Mouse (Mus musculus) heart, embryonic 14.5 days (tissue): Measurements from ENCODE around the gene Smox. TPM values are rescaled to one million over a fixed set of nuclear protein-coding genes. Genes with fewer than 3 reads are reported as not detected.

ENCODE experiments used
- ATAC-seq: fragments of 200-750 bp; cut with Nextera tagmentation; 2 replicates; pipeline ENCODE4 v1.8.0; 2017; ENCODE audit warnings: low read depth, moderate TSS enrichment; ENCODE audit not compliant: insufficient number of reproducible peaks, insufficient read depth, low FRiP score
- H3K27ac ChIP-seq, 2 experiments: fragments of 200-500 bp in 1 of 2; fragments of 300-500 bp in 1 of 2; sonication (generic) in 1 of 2; replicated peaks in 1 of 2; 2 replicates each; pipeline ENCODE4 v1.5.1; 2012 to 2014; ENCODE audit warnings: low read depth in 2 of 2, low read length in 2 of 2, control low read depth in 1 of 2, mild to moderate bottlenecking in 1 of 2, mixed read lengths in 1 of 2; ENCODE audit not compliant: control insufficient read depth in 1 of 2, insufficient read depth in 1 of 2
- H3K27me3 ChIP-seq: fragments of 300-500 bp; sonication (generic); 2 replicates; pipeline ENCODE4 v1.6.1; 2014; ENCODE audit warnings: mild to moderate bottlenecking, low read length, control low read depth; ENCODE audit not compliant: control insufficient read depth, insufficient read depth
- H3K36me3 ChIP-seq: fragments of 300-500 bp; sonication (generic); 2 replicates; pipeline ENCODE4 v1.6.1; 2014; ENCODE audit warnings: mild to moderate bottlenecking, control low read depth, low read length, mixed read lengths; ENCODE audit not compliant: control insufficient read depth, insufficient read depth
- H3K4me1 ChIP-seq, 2 experiments: fragments of 200-500 bp in 1 of 2; fragments of 300-500 bp in 1 of 2; sonication (generic) in 1 of 2; 2 replicates each; pipeline ENCODE4 v1.6.1; 2012 to 2014; ENCODE audit warnings: low read length in 2 of 2, control low read depth in 1 of 2, mixed read lengths in 1 of 2; ENCODE audit not compliant: control insufficient read depth in 2 of 2, insufficient read depth in 2 of 2
- H3K4me2 ChIP-seq: fragments of 300-500 bp; sonication (generic); 2 replicates; pipeline ENCODE4 v1.6.1; 2014; ENCODE audit warnings: mild to moderate bottlenecking, low read length
- H3K4me3 ChIP-seq, 2 experiments: fragments of 200-500 bp in 1 of 2; fragments of 300-500 bp in 1 of 2; sonication (generic) in 1 of 2; 2 replicates each; pipeline ENCODE4 v1.5.1; 2012 to 2014; ENCODE audit warnings: low read length in 2 of 2, mild to moderate bottlenecking in 2 of 2, control low read depth in 1 of 2, low read depth in 1 of 2, moderate library complexity in 1 of 2; ENCODE audit not compliant: control insufficient read depth in 1 of 2, insufficient read depth in 1 of 2
- H3K9ac ChIP-seq: fragments of 300-500 bp; sonication (generic); 2 replicates; pipeline ENCODE4 v1.6.1; 2014; ENCODE audit warnings: mild to moderate bottlenecking, low read length
- H3K9me3 ChIP-seq: fragments of 300-500 bp; sonication (generic); 2 replicates; pipeline ENCODE4 v1.6.1; 2016; ENCODE audit warnings: low read length, control low read depth; ENCODE audit not compliant: control insufficient read depth
- WGBS: fragments of 180-500 bp; shearing (Covaris S2); extraction: QIAGEN DNeasy Blood & Tissue Kit; methylation state at CpG from one replicate; pipeline ENCODE4 v1.1.7; 2014; 5-methylcytosine and 5-hydroxymethylcytosine counted together
- polyA plus RNA-seq: library from polyadenylated mRNA; unstranded; fragments of >200 nt; fragmentation: Nextera tagmentation; extraction: Ambion mirVana; gene quantifications from 2 replicates; pipeline ENCODE4 v1.2.1, GENCODE M21; 2014

Gene Smox
- polyA plus RNA-seq, 1 experiment from 2014 or later = 17.7 TPM

GRCm38 (mm10) chr2:131450491-131450890 lies 40.8 kb upstream of the Smox start:
- Histone ChIP-seq H3K4me2 (no peak overlapping the region), H3K9me3 (no peaks in the 10 kb centered on the region), H3K4me1 (peaks cover 4 to 9% of the 10 kb centered on the region in 2 experiments; a peak in 3 of 4 replicates), H3K27me3 (no peaks in the 10 kb centered on the region), H3K27ac (no peak overlapping the region), H3K9ac (no peak overlapping the region), H3K36me3 (no peaks in the 10 kb centered on the region), H3K4me3 (no peak overlapping the region)
- ATAC-seq = no peak
- 69% methylated on average over 5 of the region's 5 CpGs for WGBS

DNA sequence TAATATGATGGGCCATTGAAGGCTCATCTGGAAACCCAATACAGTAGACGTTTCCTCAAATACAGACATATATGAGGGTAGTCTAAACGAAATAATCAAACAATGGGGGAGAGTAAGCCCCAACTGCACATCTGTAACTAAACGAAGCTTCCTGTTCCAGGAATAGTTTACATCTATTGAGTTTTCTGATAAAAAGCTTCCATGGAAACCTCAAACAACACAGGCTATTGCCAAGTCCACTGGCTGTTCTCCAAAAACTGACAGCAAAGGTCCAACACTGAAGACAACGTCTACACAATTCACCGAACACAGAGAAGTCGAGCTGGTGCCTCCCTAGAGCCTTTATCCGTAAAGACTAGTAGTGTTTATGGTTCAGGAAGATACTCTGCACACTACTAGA lies 33.6 kb upstream of the Smox start:
- Histone ChIP-seq H3K36me3 (no peaks in the 10 kb centered on the region), H3K27ac (no peak overlapping the region), H3K4me2 (no peak overlapping the region), H3K9ac (no peak overlapping the region), H3K9me3 (no peaks in the 10 kb centered on the region), H3K27me3 (no peaks in the 10 kb centered on the region), H3K4me3 (no peak overlapping the region), H3K4me1 (peaks cover 0 to 6% of the 10 kb centered on the region in 2 experiments; a peak in 2 of 4 replicates)
- WGBS = 45% methylated on average over 7 of the region's 7 CpGs
- ATAC-seq = no peak

DNA sequence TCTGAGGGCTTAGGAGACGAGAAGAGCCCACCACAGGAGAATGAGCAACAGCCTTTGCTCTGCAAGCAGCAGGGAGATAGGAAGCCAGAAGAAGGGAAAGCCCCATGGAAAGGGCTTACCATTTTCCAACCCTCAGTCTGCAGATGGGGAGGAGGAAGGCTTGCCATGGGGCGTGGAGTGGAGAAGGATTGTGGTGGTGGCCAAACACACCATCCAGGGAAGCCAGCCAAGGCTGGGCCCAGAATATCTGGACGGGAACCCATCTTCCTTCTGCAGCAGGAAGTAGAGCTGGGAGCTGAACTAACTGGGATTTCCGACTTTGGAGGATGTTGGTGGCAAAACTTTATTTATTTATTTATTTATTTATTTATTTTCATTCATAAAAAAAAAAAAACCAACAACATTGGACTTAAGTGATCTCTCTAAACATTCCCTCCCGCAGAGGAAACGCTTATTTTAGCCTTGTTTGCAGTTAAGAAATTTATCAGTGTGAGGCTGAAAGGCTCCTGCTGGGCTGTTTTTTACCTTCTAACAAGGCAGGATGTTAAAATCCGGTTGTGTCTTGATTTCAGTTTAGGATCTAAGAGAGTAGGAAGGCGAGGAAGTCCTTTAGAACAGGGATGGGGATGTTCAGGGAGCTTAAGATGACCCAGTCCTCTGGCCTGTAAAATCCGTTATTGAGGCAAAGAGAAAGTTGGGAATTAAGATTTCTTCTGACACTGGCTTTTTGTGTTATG lies 30.2 kb upstream of the Smox start:
- 52% methylated on average over 9 of the region's 9 CpGs for WGBS

DNA sequence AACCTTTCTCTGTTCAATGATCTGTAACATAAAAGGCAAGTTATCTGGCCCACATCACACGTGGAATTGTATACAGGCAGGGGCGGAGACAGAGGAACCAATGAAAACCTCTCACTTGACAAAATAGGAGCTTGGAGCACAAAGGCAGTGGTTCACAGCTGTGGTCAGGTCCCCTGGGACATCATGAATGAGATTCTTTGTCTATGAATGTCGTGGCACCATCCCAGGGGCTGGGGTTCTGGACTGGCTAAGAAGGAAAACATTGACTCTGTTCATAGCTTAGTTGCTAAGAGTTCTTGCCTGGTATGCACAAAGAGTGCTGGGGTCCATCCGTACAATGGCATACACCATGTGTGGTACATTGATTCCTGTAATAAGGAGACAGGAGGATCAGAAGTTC lies 28.3 kb upstream of the Smox start:
- H3K9ac ChIP-seq = no peak overlapping the region
- H3K4me2 ChIP-seq = no peak overlapping the region
- no peaks in the 10 kb centered on the region for H3K4me1 ChIP-seq
- WGBS = 82% methylated on average over 4 of the region's 4 CpGs
- H3K4me3 ChIP-seq = no peak overlapping the region
- 0 out of 2 replicates have a peak, but pooled peaks cover 3% of the 10 kb centered on the region for H3K9me3 ChIP-seq
- H3K27me3 ChIP-seq = no peaks in the 10 kb centered on the region
- H3K27ac ChIP-seq = no peak overlapping the region
- no peak for ATAC-seq
- H3K36me3 ChIP-seq = no peaks in the 10 kb centered on the region

More for the DNA sequence above, 30.2 kb upstream of the Smox start:
- Histone ChIP-seq H3K9me3 (0 out of 2 replicates have a peak, but pooled peaks cover 3% of the 10 kb centered on the region), H3K4me3 (no peak overlapping the region), H3K36me3 (no peaks in the 10 kb centered on the region), H3K27me3 (no peaks in the 10 kb centered on the region), H3K4me1 (peaks cover 0 to 4% of the 10 kb centered on the region in 2 experiments; a peak in 1 of 4 replicates), H3K27ac (peak overlapping the region; percentile 35 to 44; a peak in 2 of 4 replicates), H3K4me2 (no peak overlapping the region), H3K9ac (no peak overlapping the region)
- ATAC-seq = no peak

DNA sequence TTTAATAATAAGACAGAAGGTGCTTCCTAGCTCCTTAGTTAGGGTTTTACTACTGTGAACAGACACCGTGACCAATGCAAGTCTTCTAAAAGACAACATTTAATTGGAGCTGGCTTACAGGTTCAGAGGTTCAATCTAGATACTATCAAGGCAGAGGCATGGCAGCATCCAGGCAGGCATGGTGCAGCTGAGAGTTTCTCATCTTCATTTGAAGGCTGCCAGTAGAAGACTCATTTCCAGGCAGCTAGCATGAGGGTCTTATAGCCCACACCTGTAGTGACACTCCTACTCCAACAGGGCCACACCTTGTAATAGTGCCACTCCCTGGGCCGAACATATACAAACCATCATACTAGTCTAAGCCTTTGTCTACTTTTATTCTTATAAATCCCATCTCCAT lies 27.1 kb upstream of the Smox start:
- no peak overlapping the region for H3K4me3 ChIP-seq
- H3K4me1 ChIP-seq = no peaks in the 10 kb centered on the region
- 90% methylated on average over 2 of the region's 2 CpGs for WGBS
- ATAC-seq = no peak
- H3K4me2 ChIP-seq = no peak overlapping the region
- H3K36me3 ChIP-seq = no peaks in the 10 kb centered on the region
- 0 out of 2 replicates have a peak, but pooled peaks cover 3% of the 10 kb centered on the region for H3K9me3 ChIP-seq
- no peak overlapping the region for H3K9ac ChIP-seq
- H3K27me3 ChIP-seq = no peaks in the 10 kb centered on the region
- H3K27ac ChIP-seq = no peak overlapping the region

DNA sequence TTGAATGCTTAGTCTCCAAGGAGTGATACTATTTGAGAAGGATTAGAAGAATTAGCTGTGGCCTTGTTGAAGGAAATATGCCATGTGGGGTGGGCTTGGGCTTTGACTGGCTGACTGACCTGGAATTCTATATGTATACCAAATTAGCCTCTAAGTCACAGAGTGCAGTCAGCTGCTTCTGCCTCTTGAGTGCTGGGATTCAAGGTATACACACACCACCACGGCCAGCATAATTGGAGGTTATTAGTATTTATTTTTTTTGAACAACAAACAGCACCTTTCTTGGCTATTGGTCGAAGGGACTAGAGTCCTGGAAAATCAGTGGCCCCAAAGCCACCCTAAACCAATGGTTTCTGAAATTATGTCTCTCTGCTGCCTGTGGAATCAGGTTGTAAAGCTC lies 24.6 kb upstream of the Smox start:
- no peak for ATAC-seq
- no peaks in the 10 kb centered on the region for H3K27me3 ChIP-seq
- H3K4me3 ChIP-seq = no peak overlapping the region
- H3K36me3 ChIP-seq = no peaks in the 10 kb centered on the region
- H3K9me3 ChIP-seq = 0 out of 2 replicates have a peak, but pooled peaks cover 3% of the 10 kb centered on the region
- no peak overlapping the region for H3K4me2 ChIP-seq
- H3K4me1 ChIP-seq = no peaks in the 10 kb centered on the region
- no peak overlapping the region for H3K9ac ChIP-seq
- 66% methylated on average over 2 of the region's 2 CpGs for WGBS
- no peak overlapping the region for H3K27ac ChIP-seq

GRCm38 (mm10) chr2:131469916-131470315 lies 21.4 kb upstream of the Smox start:
- H3K9me3 ChIP-seq = no peaks in the 10 kb centered on the region
- no peaks in the 10 kb centered on the region for H3K27me3 ChIP-seq
- no peak overlapping the region for H3K9ac ChIP-seq
- WGBS = 46% methylated on average over 1 of the region's 1 CpGs
- H3K36me3 ChIP-seq = no peaks in the 10 kb centered on the region
- no peaks in the 10 kb centered on the region for H3K4me1 ChIP-seq
- H3K27ac ChIP-seq = no peak overlapping the region
- H3K4me2 ChIP-seq = no peak overlapping the region
- H3K4me3 ChIP-seq = no peak overlapping the region
- no peak for ATAC-seq

DNA sequence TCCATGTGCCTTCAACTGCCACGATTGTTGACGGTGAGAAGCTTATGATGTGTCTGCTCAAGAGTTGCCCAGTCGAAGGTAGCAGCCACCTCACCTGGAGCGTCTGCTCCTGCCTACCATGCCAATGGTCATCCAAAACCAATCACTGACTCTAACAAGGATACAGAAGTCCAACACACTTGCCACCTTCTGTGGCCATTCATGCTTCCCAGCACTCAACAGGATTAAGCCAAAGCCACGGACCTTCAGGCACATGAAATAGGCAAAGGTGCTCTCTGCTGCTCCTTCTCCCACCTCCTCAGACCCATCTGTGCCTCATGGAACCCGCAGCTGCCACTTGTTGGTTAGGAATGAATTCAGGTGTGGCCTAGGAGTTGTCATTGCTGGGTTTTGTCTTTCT lies 17.5 kb upstream of the Smox start:
- no peak overlapping the region for H3K27ac ChIP-seq
- H3K9ac ChIP-seq = no peak overlapping the region
- WGBS = 88% methylated on average over 6 of the region's 6 CpGs
- no peak overlapping the region for H3K4me2 ChIP-seq
- no peak for ATAC-seq
- H3K4me1 ChIP-seq = no peaks in the 10 kb centered on the region
- H3K27me3 ChIP-seq = no peaks in the 10 kb centered on the region
- no peaks in the 10 kb centered on the region for H3K36me3 ChIP-seq
- H3K4me3 ChIP-seq = no peak overlapping the region
- H3K9me3 ChIP-seq = no peaks in the 10 kb centered on the region
